Comparison of ENCODE assay signal across 9 mouse cellular contexts in the genomic region with DNA sequence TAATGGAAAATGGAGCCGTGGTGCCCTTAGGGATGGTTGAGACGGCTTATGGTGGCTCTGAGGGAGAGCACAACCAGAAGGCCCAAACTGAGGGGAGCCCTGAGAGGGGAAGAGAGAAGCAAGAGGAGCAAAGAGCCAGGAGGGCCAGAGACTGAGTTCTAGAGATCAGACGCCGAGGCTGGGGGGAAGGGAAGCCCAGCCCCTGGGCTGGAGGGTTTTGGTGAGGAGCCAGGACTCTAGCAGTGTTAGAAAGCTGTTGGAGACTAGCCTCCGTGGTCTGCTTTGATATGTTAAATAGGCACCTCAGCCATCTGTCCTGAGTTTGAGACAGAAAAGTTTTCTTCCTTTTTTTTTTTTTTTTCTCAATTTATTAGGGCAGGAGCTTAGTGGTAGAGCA. TPM values are rescaled to one million over a fixed set of nuclear protein-coding genes. Genes with fewer than 3 reads are reported as not detected.
DNase-seq lines count a peak whose midpoint lies in the region; ATAC-seq and TF ChIP-seq lines count a peak whose summit lies in the region.
"Had no signal": no experiment of that assay in that cellular context is flagged by ENCODE, and none has a peak within 500 bp of the region (broad histone marks: within the 10 kb centered on the region; RNA-seq: fewer than 3 reads in every experiment).

No protein-coding gene starts in this region.

- no peaks in the 10 kb centered on the region for H3K36me3 ChIP-seq in forebrain, embryonic 15.5 days
- no peaks in the 10 kb centered on the region for H3K36me3 ChIP-seq in lung, embryonic 15.5 days
- H3K36me3 ChIP-seq: G1E had no signal

- H3K4me1 ChIP-seq in forebrain, embryonic 15.5 days = peaks cover 35% of the 10 kb centered on the region
- H3K4me1 ChIP-seq in lung, embryonic 15.5 days = peaks cover 43% of the 10 kb centered on the region

- H3K9ac ChIP-seq in forebrain, embryonic 15.5 days (replicated peaks) = peak overlapping the region; percentile 93
- H3K9ac ChIP-seq in lung, embryonic 15.5 days = peak overlapping the region; percentile 98

- peak overlapping the region; percentile 91; the same call in 1 of the 2 replicates for H3K27ac ChIP-seq in gastrocnemius, adult 2 months
- peak overlapping the region; percentile 95 for H3K27ac ChIP-seq in forebrain, embryonic 15.5 days (replicated peaks)
- peak overlapping the region; percentile 99 for H3K27ac ChIP-seq in lung, embryonic 15.5 days

- no peak for DNase-seq in gastrocnemius, adult 2 months
- DNase-seq in gastrocnemius, postnatal 14 days = no peak
- peak; percentile 88 for DNase-seq in ZHBTc4 (ENCODE audit: low read depth, low spot score)
- peak; percentile 57 for DNase-seq in kidney, adult 9 months
- DNase-seq in right cerebral cortex, postnatal 25 days = peak; percentile 22

- no peak for TF ChIP-seq CTCF in gastrocnemius, adult 2 months (IDR thresholded peaks at IDR 0.05)

- peak overlapping the region; percentile 57 for H3K4me2 ChIP-seq in forebrain, embryonic 15.5 days (replicated peaks)
- H3K4me2 ChIP-seq in lung, embryonic 15.5 days = peak overlapping the region; percentile 79

- no peaks in the 10 kb centered on the region for H3K27me3 ChIP-seq in forebrain, embryonic 15.5 days
- no peaks in the 10 kb centered on the region for H3K27me3 ChIP-seq in lung, embryonic 15.5 days

- peak; percentile 59 for ATAC-seq in forebrain, embryonic 15.5 days (replicated peaks)
- no peak for ATAC-seq in lung, embryonic 15.5 days (ENCODE audit: borderline replicate concordance, extremely low read depth, low FRiP score, low TSS enrichment)
- ATAC-seq in erythroid progenitor cell, adult 5-6 weeks (replicated peaks; ENCODE audit: low FRiP score, poor library complexity, severe bottlenecking) = no peak

- H3K9me3 ChIP-seq in forebrain, embryonic 15.5 days = no peaks in the 10 kb centered on the region
- H3K9me3 ChIP-seq in lung, embryonic 15.5 days = no peaks in the 10 kb centered on the region
- H3K9me3 ChIP-seq: G1E had no signal

- WGBS in forebrain, embryonic 15.5 days = 2% methylated on average over 5 of the region's 5 CpGs
- 7% methylated on average over 5 of the region's 5 CpGs for WGBS in lung, embryonic 15.5 days

- intact Hi-C loops in gastrocnemius, adult 2 months (cut with DNase I) = no loop called here
- intact Hi-C loops in gastrocnemius, postnatal 14 days (cut with DNase I; ENCODE audit: low total_unique reads) = no loop called here

- peak overlapping the region; percentile 96 for H3K4me3 ChIP-seq in gastrocnemius, adult 2 months
- peak overlapping the region; percentile 86 for H3K4me3 ChIP-seq in forebrain, embryonic 15.5 days
- H3K4me3 ChIP-seq in lung, embryonic 15.5 days = peak overlapping the region; percentile 86

RNA-seq across cellular contexts. Expression of a gene that starts 3.9 kb away (rescaled TPM):
- 1 to 10 TPM; 4.2 to 8.2 TPM for total RNA-seq in gastrocnemius, adult 2 months (2021)
- total RNA-seq in gastrocnemius, postnatal 14 days (2021) = 1 to 10 TPM; 9.1 to 9.7 TPM
- polyA plus RNA-seq in forebrain, embryonic 15.5 days (2015; fragmentation: Nextera tagmentation; extraction: Ambion mirVana) = 40.4 and 42.7 TPM in 2 replicates
- 65.0 and 65.6 TPM in 2 replicates for polyA plus RNA-seq in lung, embryonic 15.5 days (2015; fragmentation: Nextera tagmentation; extraction: Ambion mirVana)
- total RNA-seq in erythroid progenitor cell, adult 5-6 weeks (2015; ENCODE audit: low replicate concordance) = 4.0 and 14.3 TPM in 2 replicates
- total RNA-seq in erythroid progenitor cell, adult 5-6 weeks (2017; ENCODE audit: low replicate concordance) = not detected in 2 replicates
- polyA plus RNA-seq: G1E had no signal

RNA-seq across cellular contexts. Expression of a gene that starts 47.8 kb away (rescaled TPM):
- total RNA-seq in gastrocnemius, adult 2 months (2021) = 10 to 100 TPM; 16.5 to 19.7 TPM
- total RNA-seq in gastrocnemius, postnatal 14 days (2021) = 10 to 100 TPM; 15.6 TPM
- polyA plus RNA-seq in forebrain, embryonic 15.5 days (2015; fragmentation: Nextera tagmentation; extraction: Ambion mirVana) = 45.3 and 46.9 TPM in 2 replicates
- polyA plus RNA-seq in lung, embryonic 15.5 days (2015; fragmentation: Nextera tagmentation; extraction: Ambion mirVana) = 31.5 and 34.8 TPM in 2 replicates
- total RNA-seq in erythroid progenitor cell, adult 5-6 weeks (2015; ENCODE audit: low replicate concordance) = 14.3 and 15.1 TPM in 2 replicates
- total RNA-seq in erythroid progenitor cell, adult 5-6 weeks (2017; ENCODE audit: low replicate concordance) = 22.2 and 25.8 TPM in 2 replicates

Comparison
In these comparisons a context has a peak if more than half of its experiments do, and no peak if none do; other contexts are left out.
1. DNase-seq: peak in ZHBTc4 (single experiment), kidney, adult 9 months (single experiment) and right cerebral cortex, postnatal 25 days (single experiment); none in gastrocnemius, adult 2 months (single experiment) and gastrocnemius, postnatal 14 days (single experiment).
2. Peak in every context shown above with its lines, with median percentiles within 50 percentile points of each other: H3K27ac ChIP-seq and H3K4me3 ChIP-seq.